Mouse (Mus musculus): ENCODE results near the gene A530016L24Rik.

A530016L24Rik gene

GRCm38 (mm10) chr12:112498683-112499082 lies 9.4 kb downstream of the A530016L24Rik start:
- DNase-seq (ENCODE audit: low read depth, low spot score) = peak; percentile 14

DNA sequence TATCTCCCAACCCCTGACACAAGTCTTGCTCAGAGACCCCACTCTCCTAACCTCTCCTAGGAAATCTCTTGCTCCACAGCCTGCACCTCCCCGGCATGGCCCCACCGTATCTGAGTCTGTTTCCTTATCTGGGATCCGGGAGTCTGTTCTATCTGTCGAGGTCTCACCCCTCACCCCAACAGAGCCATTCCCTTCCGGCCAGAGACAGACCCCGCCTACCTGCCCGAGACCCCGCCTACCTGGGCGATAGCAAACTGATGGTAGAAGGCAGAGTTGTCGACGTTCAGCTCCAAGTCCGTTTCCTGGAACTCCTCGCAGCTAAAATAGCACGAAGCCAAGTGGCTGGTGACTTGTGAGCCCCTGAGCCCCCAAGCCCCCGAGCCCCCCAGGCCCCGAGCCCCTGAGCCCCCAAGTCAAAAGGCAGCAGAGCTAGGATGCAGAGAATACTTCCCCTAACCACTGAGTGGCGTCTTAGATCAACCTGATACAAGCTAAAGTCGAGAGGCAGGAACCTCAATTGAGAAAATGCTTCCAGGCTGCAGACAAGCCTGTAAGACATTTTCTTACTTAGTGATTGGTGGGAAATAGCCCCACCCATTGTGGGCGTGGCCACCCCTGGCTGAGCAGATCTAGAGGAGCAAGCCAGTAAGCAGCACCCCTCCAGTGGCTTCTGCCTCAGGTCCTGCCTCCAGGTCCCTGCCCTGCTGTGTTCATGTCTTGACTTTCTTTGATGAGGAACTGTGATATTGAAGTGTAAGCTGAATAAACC lies 13.9 kb downstream of the A530016L24Rik start:
- DNase-seq (ENCODE audit: low read depth, low spot score) = no peak

GRCm38 (mm10) chr12:112506267-112506666 lies 17.0 kb downstream of the A530016L24Rik start:
- no peak for DNase-seq (ENCODE audit: low read depth, low spot score)

- no peak for DNase-seq (ENCODE audit: low read depth, low spot score)
Measured at GRCm38 (mm10) chr12:112507264-112507663, 18.0 kb downstream of the A530016L24Rik start.

- DNase-seq (ENCODE audit: low read depth, low spot score) = no peak
Measured at GRCm38 (mm10) chr12:112507984-112508383, 18.7 kb downstream of the A530016L24Rik start.

DNA sequence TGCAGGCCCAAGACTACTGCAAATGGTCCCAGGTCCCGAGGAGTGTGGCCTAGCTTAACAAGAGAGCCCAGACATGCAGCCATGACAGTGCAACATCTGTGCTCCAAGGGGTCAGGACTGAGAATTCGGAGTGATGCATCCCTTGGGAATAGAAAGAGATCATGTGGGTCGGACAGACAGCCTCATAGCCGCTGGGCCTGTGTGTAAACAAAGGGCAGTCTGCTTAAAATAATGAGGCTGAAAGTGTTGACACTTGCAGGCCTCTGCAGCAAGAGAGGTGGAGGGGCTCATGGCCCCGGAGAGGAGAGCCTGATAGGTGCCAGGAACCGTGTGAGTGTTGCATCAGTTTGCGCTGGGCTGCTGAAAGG lies 21.1 kb downstream of the A530016L24Rik start:
- DNase-seq (ENCODE audit: low read depth, low spot score) = no peak

- DNase-seq (ENCODE audit: low read depth, low spot score) = no peak
Measured at GRCm38 (mm10) chr12:112510733-112511372, 21.6 kb downstream of the A530016L24Rik start.

DNA sequence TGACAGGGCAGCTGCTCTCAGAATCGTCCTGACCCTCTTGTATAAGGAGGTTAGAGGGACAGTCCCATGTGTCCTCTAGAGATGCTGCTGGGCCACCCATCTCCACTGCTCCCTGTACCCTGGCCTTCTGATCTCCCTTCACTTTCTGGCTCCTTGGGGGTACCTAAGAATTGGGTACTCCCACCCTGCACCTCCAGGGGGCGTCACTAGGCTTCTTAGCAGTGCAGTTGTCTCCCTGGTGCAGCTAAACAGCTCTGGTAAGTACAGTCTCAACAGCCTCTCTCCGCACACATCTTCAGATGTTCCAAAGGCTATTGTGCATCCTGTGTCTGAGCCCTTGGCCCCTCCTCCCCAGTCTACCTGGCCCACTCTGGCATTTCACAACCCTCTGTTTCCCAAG lies 25.6 kb downstream of the A530016L24Rik start:
- DNase-seq (ENCODE audit: low read depth, low spot score) = no peak

- peak; percentile 7 for DNase-seq (ENCODE audit: low read depth, low spot score)
Measured at GRCm38 (mm10) chr12:112516697-112517337, 27.6 kb downstream of the A530016L24Rik start, which contains the start of gene Tmem179. Tmem179 (minus strand) TSS chr12:112516747.

DNA sequence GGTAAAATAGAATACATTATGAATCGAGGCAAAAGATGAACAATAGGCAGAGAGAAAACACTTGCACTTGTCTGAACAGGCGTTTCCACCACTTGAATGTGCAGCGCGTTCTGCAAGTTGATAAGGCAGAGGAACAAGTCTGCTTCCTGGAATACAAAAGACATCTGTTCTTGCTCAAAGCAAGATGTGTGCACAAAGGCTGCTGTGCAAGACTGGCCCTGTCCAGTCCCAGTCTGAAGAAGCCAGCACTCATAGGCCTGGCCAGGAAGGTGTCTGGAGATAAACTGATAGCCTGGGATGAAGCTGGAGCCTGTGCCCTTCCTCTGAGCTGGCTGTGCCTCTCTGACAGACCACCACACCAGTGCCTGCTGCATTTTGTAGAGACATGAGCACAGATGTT lies 28.9 kb downstream of the A530016L24Rik start:
- DNase-seq (ENCODE audit: low read depth, low spot score) = no peak

DNA sequence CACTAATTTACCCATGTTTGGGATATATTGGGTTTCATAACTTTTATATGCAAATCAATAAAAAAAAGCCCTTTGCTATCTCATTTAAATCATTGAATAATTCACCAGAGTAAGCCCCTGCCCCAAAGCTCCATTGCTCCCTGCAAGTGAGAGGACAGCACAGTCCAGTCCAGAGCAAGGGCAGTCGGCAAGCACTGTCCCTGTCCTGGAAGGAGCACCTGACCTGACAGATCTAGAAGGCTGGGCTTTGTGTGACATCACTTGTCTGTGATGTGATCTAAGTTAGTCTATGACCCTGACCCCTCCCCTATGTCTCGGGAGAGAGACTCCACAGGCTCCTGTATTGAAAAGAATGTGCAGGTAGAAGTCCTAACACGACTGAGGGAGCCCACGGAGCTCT lies 44.5 kb downstream of the A530016L24Rik start:
- DNase-seq (ENCODE audit: low read depth, low spot score) = no peak

GRCm38 (mm10) chr12:112537233-112537632 lies 48.0 kb downstream of the A530016L24Rik start:
- DNase-seq (ENCODE audit: low read depth, low spot score) = no peak

DNA sequence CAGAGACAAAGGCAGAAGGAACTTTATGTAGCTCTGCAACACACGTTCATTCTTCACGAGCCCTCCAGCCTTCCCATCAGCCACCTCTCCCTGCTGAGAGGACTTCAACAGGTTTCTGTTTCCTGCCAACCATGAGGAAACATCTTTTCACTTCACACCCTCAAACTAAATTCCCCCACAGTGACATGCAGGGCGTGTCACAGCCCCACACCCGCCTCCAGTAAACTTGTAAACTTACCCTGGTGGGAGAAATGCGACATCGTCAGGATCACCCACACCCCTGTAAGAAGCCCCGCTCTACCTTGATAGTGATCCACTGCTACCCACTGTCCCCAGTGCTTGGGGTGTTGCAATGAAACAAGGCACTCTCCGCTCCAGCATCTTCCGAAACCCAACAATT lies 49.1 kb downstream of the A530016L24Rik start:
- DNase-seq (ENCODE audit: low read depth, low spot score) = no peak

GRCm38 (mm10) chr12:112539466-112539965 lies 50.3 kb downstream of the A530016L24Rik start:
- no peak for DNase-seq (ENCODE audit: low read depth, low spot score)

- no peak for DNase-seq (ENCODE audit: low read depth, low spot score)
Measured at GRCm38 (mm10) chr12:112540321-112540720, 51.1 kb downstream of the A530016L24Rik start.

DNA sequence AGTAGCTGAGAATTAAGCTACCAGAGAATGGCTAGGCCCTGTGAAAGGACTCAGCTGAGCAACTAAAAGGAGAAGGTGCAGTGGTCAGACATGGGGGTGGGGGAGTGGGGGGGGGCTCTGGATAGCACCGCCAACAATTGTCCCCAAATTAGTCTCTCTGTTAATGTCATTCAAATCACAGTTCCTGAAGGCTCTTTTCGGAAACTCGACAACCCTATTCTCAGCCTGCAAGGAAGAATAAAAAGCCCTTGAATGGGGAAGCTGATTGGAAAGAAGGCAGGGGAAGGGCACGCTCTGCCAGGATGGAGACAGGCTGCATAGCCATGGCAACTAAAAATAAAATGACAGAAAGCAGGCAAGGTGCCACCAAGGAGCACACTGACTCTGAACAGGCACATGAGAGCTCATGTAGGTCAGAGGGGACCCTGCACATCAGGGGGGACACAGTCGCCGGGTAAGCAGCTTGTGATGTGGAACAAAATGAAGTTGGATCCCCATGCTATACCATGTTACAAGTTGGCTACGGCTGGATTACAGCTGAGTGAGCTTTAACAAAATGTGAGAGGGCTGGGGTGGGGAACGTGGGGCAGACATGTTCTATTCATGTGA lies 52.3 kb downstream of the A530016L24Rik start:
- no peak for DNase-seq (ENCODE audit: low read depth, low spot score)

DNA sequence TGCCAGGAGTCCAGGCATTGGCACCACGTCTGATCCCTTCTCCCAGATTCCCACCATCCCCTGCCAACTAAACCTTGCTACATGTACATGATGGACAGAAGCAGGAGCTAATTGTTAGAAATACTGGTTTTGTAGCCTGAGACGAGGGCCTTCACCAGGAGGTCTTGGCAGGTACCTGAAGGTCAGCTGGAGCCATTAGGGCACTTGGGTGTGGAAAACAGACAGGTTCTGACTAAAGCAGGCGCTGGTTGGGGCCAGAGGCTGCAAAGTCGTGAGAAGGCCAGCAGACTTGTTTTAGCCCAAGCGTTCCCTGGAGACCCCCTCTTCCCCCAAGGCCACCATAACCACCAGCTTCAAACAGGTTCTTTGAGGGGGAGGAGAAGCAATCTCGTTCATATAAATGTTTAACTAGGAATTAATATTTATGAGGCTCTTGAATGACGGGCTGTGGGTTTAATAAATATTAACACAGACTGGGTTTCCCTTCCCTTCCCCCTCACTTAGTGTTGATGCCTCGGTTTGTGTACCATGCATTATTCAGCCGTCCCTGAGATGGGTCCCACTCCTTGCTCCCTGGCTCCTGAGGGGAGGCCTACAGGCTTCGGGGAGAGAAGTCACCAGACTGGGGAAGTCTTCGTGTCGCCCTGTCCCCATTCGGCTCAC lies 53.1 kb downstream of the A530016L24Rik start:
- DNase-seq (ENCODE audit: low read depth, low spot score) = no peak

DNA sequence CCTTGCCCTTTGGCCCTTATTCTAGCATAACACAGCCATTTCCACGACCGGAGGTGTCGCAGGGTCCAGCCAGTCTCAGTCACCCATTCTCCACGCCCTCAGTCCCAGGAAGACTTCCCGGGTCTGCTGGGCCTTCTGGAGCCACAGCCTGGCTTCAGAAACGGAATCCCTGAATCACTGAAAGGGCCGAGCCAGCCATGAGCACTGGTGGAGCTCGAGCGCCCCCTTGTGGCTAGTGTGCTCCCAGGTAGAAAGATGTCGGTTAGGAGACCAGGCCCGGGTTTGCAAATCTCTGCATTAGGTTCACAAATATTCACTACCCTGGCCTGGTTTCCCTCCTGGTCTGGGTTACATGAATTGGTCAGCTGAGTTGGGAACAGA lies 53.7 kb downstream of the A530016L24Rik start:
- peak; percentile 87 for DNase-seq (ENCODE audit: low read depth, low spot score)

DNA sequence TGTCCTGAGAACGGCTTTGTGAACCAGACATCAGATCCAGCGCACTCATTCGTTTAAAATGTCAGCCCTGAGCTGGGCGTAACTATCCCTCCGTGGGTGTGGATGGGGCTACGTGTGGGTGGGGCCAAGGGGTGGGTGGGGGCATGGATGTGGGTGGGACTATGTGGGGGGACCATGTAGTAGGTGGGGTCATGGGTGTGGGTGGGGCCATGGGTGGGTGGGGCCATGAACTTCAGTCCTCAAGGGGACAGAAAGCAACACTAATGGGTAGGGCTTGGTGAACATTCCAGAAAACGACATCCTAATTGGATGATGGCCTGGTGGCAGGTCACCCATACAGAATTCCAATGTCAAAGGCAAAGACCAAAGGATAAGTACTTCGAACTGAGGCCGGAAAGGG lies 54.7 kb downstream of the A530016L24Rik start:
- no peak for DNase-seq (ENCODE audit: low read depth, low spot score)

DNA sequence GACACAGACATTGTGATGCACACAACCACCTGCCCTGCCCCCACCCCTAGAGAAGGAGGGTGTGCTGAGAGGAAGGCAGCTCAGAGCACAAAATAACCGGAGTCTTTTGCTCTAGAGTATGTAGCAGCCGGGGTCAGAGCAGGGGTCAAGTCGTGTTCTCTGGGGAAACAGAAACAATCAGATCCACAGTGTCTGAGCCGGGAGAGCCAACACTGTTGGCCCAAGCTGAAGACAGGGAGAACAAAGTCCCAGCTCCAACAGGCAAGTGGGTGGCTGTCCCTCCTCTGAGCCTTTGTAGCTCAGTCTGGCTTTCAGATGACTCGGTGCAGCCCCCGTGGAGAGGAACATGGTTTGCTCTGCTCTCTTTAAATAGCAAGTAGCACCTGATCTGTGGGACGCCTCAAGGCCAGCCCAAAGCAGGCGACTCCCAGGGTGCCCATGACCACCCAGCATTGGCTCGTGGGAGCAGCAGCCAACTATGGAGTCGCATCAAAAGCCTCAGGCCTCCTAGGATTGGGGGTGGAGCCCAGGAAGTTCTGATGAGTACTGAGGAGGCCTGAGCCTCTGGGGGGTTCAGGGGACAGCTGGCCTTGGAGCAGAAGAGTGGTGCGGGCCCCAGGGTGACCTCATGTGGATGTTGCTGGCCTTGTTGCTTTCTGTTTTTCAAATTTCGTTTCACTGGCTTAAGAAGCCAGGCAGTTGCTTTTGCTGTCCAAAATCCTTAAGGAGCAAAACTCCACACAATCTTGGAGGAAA lies 55.9 kb downstream of the A530016L24Rik start:
- no peak for DNase-seq (ENCODE audit: low read depth, low spot score)

- no peak for DNase-seq (ENCODE audit: low read depth, low spot score)
Measured at GRCm38 (mm10) chr12:112546110-112546509, 56.9 kb downstream of the A530016L24Rik start.

Data from CD4-positive, CD25-positive, alpha-beta regulatory T cell, adult 2 months (primary cell).